Mouse (Mus musculus): ENCODE measurements around the gene N4bp2l1. TPM values are rescaled to one million over a fixed set of nuclear protein-coding genes. Genes with fewer than 3 reads are reported as not detected.
"Not testable (repeated sequence)": the region's sequence is repeated elsewhere in the genome, so short reads cannot be mapped to it uniquely, and the experiment has no call there.

The N4bp2l1 gene
- 4.6 and 4.9 TPM in 2 replicates for polyA plus RNA-seq (2016; fragmentation: Nextera tagmentation; extraction: Ambion mirVana)

DNA sequence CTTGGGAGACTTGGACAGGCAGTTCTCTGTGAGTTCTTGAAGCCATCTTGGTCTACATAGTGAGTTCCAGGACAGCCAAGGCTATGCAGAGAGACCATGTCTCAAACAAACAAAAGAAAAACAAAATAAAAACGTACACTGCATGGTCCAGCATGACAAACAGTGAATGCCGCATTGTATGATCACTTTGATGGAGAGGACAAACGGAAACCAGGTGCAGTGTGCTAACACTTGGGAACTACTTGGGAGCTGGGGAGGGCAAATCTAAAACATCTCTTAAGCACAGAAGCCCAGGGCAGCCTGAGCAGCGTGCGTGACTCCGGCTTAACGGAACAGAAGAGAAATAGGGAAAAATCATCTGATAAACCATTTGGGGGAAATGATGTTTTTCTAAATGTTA lies at the start of gene N4bp2l1:
TSS of gene N4bp2l1 (minus strand) at position 101 of the 400 bp plus-strand sequence.
- 89% methylated on average over 7 of the region's 7 CpGs for WGBS
- Histone ChIP-seq H3K9ac (no peak within 1 kb of the TSS), H3K27ac (no peak within 1 kb of the TSS), H3K4me2 (replicated peaks) (no peak within 1 kb of the TSS), H3K27me3 (replicated peaks) (peaks cover 40% of the 10 kb centered on the region), H3K9me3 (no peaks in the 10 kb centered on the region), H3K4me3 (no peak within 1 kb of the TSS), H3K4me1 (peaks cover 40% of the 10 kb centered on the region), H3K36me3 (no peaks in the 10 kb centered on the region)
- no peak for ATAC-seq (ENCODE audit: low FRiP score, low read depth)

DNA sequence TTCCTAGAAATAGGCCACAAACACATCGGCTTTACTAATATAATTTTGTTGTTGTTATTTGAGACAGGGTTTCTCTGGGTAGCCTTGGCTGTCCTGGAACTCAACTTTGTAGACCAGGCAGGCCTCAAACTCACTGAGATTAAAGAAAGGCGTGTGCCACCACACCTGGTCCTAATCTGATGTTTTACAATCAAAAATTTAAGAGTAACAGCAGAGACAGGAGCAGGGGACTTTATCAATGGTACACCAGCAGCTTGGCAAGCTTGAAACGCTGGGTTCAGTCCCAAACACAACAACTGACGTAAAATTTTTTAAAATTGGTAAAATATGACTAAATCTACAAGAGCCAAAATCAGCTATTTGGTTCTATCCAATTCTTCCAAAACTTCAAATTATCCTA lies 47.9 kb upstream of the N4bp2l1 start:
- H3K27ac ChIP-seq, result no peak overlapping the region
- no peaks in the 10 kb centered on the region for H3K27me3 ChIP-seq (replicated peaks)
- H3K4me3 ChIP-seq, result no peak overlapping the region
- H3K9ac ChIP-seq, result no peak overlapping the region
- no peak for ATAC-seq (ENCODE audit: low FRiP score, low read depth)
- H3K36me3 ChIP-seq, result peaks cover 23% of the 10 kb centered on the region
- no peaks in the 10 kb centered on the region for H3K4me1 ChIP-seq
- WGBS, result 95% methylated on average over 4 of the region's 4 CpGs
- H3K9me3 ChIP-seq, result no peaks in the 10 kb centered on the region
- H3K4me2 ChIP-seq (replicated peaks), result no peak overlapping the region

DNA sequence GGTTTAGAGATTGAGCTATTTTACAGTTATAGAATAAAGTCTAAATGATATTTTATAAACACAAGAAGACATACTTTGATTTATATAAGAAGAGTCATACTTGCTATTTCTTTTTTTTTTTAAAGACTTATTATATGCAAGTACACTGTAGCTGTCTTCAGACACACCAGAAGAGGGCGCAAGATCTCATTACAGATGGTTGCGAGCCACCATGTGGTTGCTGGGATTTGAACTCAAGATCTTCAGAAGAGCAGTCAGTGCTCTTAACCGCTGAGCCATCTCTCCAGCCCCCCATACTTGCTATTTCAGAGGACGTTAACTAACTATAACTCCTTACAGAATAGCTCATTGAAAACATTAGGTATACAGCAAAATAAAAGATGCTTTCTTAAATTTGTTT lies 46.4 kb upstream of the N4bp2l1 start:
- not testable (repeated sequence) for H3K4me3 ChIP-seq; H3K9me3 ChIP-seq; ATAC-seq (ENCODE audit: low FRiP score, low read depth); H3K4me2 ChIP-seq (replicated peaks); H3K27me3 ChIP-seq (replicated peaks); H3K4me1 ChIP-seq; H3K27ac ChIP-seq; H3K9ac ChIP-seq
- WGBS, result 94% methylated on average over 4 of the region's 4 CpGs
- peaks cover 20% of the 10 kb centered on the region for H3K36me3 ChIP-seq

DNA sequence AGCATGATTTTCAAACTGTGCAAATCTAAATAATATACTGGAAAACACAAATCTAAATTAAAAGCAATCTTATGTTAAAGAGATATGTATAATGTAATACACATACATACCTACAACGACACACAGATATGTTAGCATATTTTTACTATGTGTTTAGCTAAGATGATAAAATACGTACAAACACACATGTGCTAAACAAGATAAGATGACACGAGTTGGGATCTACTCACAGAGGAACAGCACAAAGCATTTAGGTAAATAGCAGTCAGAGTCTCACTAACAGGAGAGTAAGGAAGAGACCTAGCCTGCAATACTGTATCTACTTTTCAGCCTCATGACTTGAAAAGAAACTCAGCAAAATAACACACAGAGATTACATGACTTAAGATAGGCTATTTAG lies 44.5 kb upstream of the N4bp2l1 start:
- no peak for ATAC-seq (ENCODE audit: low FRiP score, low read depth)
- Histone ChIP-seq H3K9me3 (no peaks in the 10 kb centered on the region), H3K27ac (no peak overlapping the region), H3K4me3 (no peak overlapping the region), H3K4me2 (replicated peaks) (no peak overlapping the region), H3K27me3 (replicated peaks) (no peaks in the 10 kb centered on the region), H3K36me3 (peaks cover 21% of the 10 kb centered on the region), H3K4me1 (no peaks in the 10 kb centered on the region), H3K9ac (no peak overlapping the region)
- WGBS, result 91% methylated on average over 3 of the region's 3 CpGs

DNA sequence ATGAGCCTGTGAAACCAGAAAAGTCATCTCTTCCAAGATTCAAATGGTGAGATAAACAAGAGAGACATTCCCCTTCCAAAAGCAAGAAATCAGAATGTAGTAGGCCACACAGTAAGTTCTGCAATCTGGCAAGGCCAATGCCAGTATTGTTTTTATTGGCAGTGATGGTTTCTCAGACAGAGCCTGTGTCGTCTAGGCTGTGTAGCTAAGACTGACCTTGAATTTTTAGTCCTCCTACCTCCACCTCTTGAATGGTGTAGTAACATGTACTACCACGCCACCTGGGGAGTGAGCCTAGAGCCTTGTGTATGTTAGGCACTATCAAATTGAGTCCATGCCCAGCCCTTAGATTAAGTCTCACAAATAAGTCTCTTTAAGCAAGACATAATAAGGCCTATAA lies 32.7 kb upstream of the N4bp2l1 start:
- H3K4me3 ChIP-seq, result no peak overlapping the region
- H3K4me2 ChIP-seq (replicated peaks), result no peak overlapping the region
- 92% methylated on average over 2 of the region's 2 CpGs for WGBS
- H3K27ac ChIP-seq, result no peak overlapping the region
- ATAC-seq (ENCODE audit: low FRiP score, low read depth), result no peak
- no peaks in the 10 kb centered on the region for H3K4me1 ChIP-seq
- no peak overlapping the region for H3K9ac ChIP-seq
- H3K9me3 ChIP-seq, result no peaks in the 10 kb centered on the region
- no peaks in the 10 kb centered on the region for H3K27me3 ChIP-seq (replicated peaks)
- H3K36me3 ChIP-seq, result peaks cover 6% of the 10 kb centered on the region; the same call in 1 of the 2 replicates

DNA sequence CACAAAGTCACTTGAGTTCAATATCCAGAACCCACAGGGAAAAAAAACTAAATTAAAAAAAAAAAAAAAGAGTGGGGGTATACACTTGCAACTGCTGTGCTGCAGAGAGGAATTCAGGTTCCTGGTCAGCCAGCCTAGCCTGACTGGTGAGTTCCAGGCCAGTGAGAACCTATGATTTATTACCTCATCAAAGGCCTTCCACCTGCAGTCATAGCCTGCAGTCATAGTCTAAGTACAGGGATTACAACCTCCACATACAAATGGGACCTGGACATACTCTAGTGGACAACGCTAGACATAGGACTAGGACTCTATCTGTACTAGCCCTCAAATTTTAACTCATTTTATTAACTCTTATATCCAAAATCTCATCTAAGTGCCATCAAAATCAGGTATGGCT lies 32.3 kb upstream of the N4bp2l1 start:
- Histone ChIP-seq H3K4me1 (no peaks in the 10 kb centered on the region), H3K27me3 (replicated peaks) (no peaks in the 10 kb centered on the region), H3K9ac (no peak overlapping the region), H3K27ac (no peak overlapping the region), H3K36me3 (peaks cover 6% of the 10 kb centered on the region; the same call in 1 of the 2 replicates), H3K4me3 (no peak overlapping the region), H3K9me3 (no peaks in the 10 kb centered on the region), H3K4me2 (replicated peaks) (no peak overlapping the region)
- 97% methylated on average over 1 of the region's 1 CpGs for WGBS
- no peak for ATAC-seq (ENCODE audit: low FRiP score, low read depth)

DNA sequence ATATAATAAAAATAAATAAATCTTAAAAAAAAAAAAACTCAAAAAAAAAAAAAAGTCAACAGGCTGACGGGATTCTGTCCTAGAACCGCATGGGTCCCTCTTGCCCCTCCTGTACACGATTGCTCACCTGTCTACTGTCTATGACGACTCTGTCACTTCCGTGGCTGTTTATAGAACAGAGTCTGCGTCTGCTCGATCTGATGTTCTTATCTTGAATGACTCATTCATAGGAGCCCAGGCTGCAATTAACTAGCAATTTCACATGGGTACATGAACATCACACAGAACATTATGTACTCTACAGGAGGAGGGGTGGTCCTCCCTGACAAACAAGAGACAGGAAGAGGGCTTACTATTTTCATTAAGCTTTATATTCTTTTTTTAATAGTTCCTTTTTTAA lies 28.5 kb upstream of the N4bp2l1 start:
- H3K9ac ChIP-seq, result no peak overlapping the region
- ATAC-seq (ENCODE audit: low FRiP score, low read depth), result no peak
- H3K27me3 ChIP-seq (replicated peaks), result no peaks in the 10 kb centered on the region
- H3K4me3 ChIP-seq, result no peak overlapping the region
- 94% methylated on average over 7 of the region's 7 CpGs for WGBS
- no peaks in the 10 kb centered on the region for H3K9me3 ChIP-seq
- no peak overlapping the region for H3K4me2 ChIP-seq (replicated peaks)
- H3K36me3 ChIP-seq, result peaks cover 2% of the 10 kb centered on the region; the same call in 1 of the 2 replicates
- no peaks in the 10 kb centered on the region for H3K4me1 ChIP-seq
- H3K27ac ChIP-seq, result no peak overlapping the region

DNA sequence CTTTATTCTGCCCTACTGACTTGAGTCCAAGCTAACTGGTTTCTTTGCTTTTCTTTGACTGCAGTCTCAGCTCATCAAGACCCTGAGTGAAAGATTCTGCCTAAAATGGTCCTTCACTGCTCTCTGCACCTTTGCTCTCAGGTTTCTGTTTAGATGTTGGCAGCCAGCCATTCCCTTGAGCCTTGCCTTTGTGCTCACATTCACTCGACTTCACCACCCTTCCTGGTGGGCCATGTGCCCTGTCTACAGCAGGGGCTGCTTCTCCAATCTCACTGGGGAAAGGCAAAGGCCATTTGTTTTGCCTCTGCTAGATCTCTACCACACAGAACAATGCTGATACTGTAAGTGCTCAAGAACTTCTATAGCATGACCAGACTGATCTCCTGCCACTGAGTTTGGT lies 25.8 kb upstream of the N4bp2l1 start:
- no peak overlapping the region for H3K4me2 ChIP-seq (replicated peaks)
- H3K27me3 ChIP-seq (replicated peaks), result no peaks in the 10 kb centered on the region
- H3K36me3 ChIP-seq, result peaks cover 2% of the 10 kb centered on the region; the same call in 1 of the 2 replicates
- no peaks in the 10 kb centered on the region for H3K9me3 ChIP-seq
- H3K4me1 ChIP-seq, result no peaks in the 10 kb centered on the region
- H3K27ac ChIP-seq, result no peak overlapping the region
- no peak for ATAC-seq (ENCODE audit: low FRiP score, low read depth)
- WGBS, result 62% methylated on average over 1 of the region's 1 CpGs
- no peak overlapping the region for H3K9ac ChIP-seq
- no peak overlapping the region for H3K4me3 ChIP-seq

DNA sequence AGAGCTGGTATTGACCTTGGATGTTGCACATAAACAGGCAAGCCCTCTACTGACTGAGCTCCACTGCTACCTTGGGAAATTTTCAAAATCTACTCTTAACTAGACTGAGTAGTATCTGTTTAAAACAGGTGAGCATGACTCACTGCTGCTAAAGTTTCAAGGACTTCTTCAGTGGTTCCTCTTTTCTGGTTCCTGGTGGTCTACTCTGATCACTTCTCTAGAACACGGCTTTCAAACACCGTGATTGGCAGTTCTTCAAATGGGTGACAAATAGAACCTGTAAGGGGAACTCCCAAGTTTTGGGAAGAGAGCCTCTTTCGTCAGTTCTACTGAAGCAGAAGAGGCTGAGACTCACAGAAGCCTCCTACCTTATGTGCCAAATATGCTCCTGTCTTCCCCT lies 24.6 kb upstream of the N4bp2l1 start:
- H3K4me3 ChIP-seq, result no peak overlapping the region
- 96% methylated on average over 3 of the region's 3 CpGs for WGBS
- H3K27ac ChIP-seq, result no peak overlapping the region

DNA sequence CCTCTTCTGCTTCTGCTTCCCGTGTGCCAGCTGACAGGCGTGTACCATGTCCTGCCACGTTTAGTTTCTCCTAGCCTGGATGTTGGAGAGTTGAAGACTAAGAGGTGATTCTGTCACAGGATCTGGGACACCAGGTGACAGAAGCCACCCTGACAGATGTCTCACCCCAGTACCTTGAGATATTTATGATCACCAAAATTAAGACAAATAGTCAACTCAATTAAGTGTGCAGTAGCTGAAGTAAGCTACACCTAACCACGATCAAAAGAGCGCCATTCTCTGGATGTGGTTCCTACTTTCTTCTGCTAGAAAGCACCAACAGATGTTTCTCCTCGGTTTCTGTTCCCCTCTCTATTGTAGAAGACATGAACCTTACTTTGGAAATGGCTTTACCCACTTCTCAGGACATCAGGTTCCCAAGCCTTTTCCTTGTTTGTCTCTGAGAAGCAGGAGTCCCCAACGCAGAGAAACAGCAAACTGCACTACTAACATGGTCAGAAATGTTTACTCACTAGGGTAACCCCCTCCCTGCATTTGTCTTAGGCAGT lies 23.7 kb upstream of the N4bp2l1 start:
- WGBS, result 90% methylated on average over 7 of the region's 7 CpGs
- Histone ChIP-seq H3K9ac (no peak overlapping the region), H3K27me3 (replicated peaks) (no peaks in the 10 kb centered on the region), H3K4me2 (replicated peaks) (no peak overlapping the region), H3K4me1 (no peaks in the 10 kb centered on the region), H3K36me3 (peaks cover 2% of the 10 kb centered on the region; the same call in 1 of the 2 replicates), H3K27ac (no peak overlapping the region), H3K4me3 (no peak overlapping the region), H3K9me3 (no peaks in the 10 kb centered on the region)
- no peak for ATAC-seq (ENCODE audit: low FRiP score, low read depth)

More for the DNA sequence above, 24.6 kb upstream of the N4bp2l1 start:
- Histone ChIP-seq H3K4me1 (no peaks in the 10 kb centered on the region), H3K9me3 (no peaks in the 10 kb centered on the region), H3K9ac (no peak overlapping the region), H3K4me2 (replicated peaks) (no peak overlapping the region), H3K36me3 (peaks cover 2% of the 10 kb centered on the region; the same call in 1 of the 2 replicates), H3K27me3 (replicated peaks) (no peaks in the 10 kb centered on the region)
- no peak for ATAC-seq (ENCODE audit: low FRiP score, low read depth)

DNA sequence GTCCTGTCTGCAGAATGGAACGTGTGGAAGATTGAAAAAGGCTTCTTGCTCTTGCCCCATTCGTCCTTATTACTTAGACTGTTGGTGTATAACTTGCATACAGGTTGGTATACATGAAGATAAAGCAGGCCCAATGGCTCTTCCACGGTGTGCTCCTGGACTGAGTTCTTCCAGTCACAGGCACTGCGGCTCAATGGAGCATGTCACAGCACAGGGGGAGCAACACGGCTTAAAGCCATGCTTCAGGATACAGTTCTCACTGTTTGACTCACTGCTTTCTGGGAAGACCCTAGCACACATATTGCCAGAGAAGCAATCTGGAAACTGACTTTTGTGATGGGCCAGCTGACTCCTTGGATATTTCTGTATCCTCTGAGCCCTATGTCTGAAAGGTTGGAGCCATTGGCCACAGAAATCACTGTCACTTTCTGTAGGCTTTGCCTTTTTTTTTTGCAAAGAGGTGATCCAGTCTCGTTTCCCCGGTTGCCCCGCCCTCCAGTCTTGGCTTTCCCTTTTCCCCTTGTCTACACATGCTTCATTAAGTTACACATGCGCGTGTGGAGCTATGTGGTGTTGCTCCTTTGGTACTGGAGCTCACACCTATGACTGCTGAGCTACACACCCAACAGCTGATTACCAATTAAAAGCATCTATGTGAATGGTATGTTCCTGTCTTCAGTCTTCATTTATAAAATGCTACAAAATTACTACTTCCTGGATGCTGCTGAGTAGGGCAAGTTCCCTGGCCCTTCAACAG lies 21.8 kb upstream of the N4bp2l1 start:
- H3K4me1 ChIP-seq, result no peaks in the 10 kb centered on the region
- no peak overlapping the region for H3K4me3 ChIP-seq
- H3K9me3 ChIP-seq, result no peaks in the 10 kb centered on the region
- no peaks in the 10 kb centered on the region for H3K27me3 ChIP-seq (replicated peaks)
- no peak overlapping the region for H3K9ac ChIP-seq
- ATAC-seq (ENCODE audit: low FRiP score, low read depth), result no peak
- H3K27ac ChIP-seq, result no peak overlapping the region
- H3K4me2 ChIP-seq (replicated peaks), result no peak overlapping the region
- 91% methylated on average over 10 of the region's 10 CpGs for WGBS
- no peaks in the 10 kb centered on the region for H3K36me3 ChIP-seq

DNA sequence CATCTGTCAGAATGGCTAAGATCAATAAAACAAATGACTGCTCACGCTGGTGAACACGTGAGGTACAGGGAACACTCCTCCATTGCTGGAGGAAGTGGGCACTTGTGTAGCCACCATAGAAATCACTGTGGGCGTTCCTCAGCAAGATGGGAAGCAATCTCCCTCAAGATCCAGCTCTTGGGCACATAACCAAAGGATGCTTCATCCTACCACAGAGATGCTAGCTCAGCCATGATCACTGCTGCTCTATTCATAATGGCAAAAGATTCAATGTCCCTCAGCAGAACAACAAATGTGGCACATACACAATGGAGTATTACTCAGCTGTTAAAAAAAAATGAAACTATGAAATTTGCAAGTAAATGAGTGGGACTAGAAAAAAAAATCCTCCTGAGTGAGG lies 19.7 kb upstream of the N4bp2l1 start:
- Histone ChIP-seq H3K27ac (no peak overlapping the region), H3K27me3 (replicated peaks) (no peaks in the 10 kb centered on the region), H3K4me2 (replicated peaks) (no peak overlapping the region), H3K4me3 (no peak overlapping the region), H3K4me1 (no peaks in the 10 kb centered on the region), H3K36me3 (no peaks in the 10 kb centered on the region), H3K9me3 (no peaks in the 10 kb centered on the region), H3K9ac (no peak overlapping the region)
- no peak for ATAC-seq (ENCODE audit: low FRiP score, low read depth)
- 83% methylated on average over 3 of the region's 3 CpGs for WGBS

DNA sequence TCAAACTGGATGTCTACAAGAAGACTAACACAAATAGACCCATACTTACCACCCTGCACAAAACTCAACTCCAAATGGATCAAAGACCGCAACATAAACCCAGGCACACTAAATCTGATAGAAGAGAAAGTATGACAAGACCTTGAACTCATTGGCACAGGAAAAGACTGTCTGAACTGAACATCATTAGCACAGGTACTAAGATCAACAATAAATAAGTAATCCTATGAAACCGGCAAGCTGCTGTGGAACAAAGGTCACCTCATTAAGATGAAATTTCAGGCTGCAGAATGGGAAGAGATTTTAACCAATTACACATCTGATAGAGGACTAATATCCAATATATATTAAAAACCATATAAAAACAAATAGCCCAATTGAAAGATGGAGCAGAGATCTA lies 19.2 kb upstream of the N4bp2l1 start:
- ATAC-seq (ENCODE audit: low FRiP score, low read depth), result no peak
- Histone ChIP-seq H3K4me1 (no peaks in the 10 kb centered on the region), H3K9ac (no peak overlapping the region), H3K27me3 (replicated peaks) (no peaks in the 10 kb centered on the region), H3K4me2 (replicated peaks) (no peak overlapping the region), H3K9me3 (no peaks in the 10 kb centered on the region), H3K4me3 (no peak overlapping the region), H3K27ac (no peak overlapping the region), H3K36me3 (no peaks in the 10 kb centered on the region)
- 96% methylated on average over 2 of the region's 2 CpGs for WGBS

Measured in neural tube, embryonic 12.5 days (tissue).